Mouse (Mus musculus) midbrain, embryonic 11.5 days (tissue): ENCODE data around the gene Gm5617. TPM values are rescaled to one million over a fixed set of nuclear protein-coding genes. Genes with fewer than 3 reads are reported as not detected.

Source experiments
- ATAC-seq: fragments of 200-750 bp; cut with Nextera tagmentation; 2 replicates; pipeline ENCODE4 v1.8.0; 2017; ENCODE audit warnings: moderate TSS enrichment, moderate library complexity; ENCODE audit not compliant: low FRiP score
- DNase-seq: peaks from one replicate; pipeline ENCODE4 v3.0.0; 2015; ENCODE audit warnings: low spot score; ENCODE audit errors: missing footprints
- H3K27ac ChIP-seq: fragments of 300-500 bp; sonication (generic); 2 replicates; pipeline ENCODE4 v1.5.1; 2014; ENCODE audit warnings: low read depth, low read length
- H3K27me3 ChIP-seq: fragments of 300-500 bp; sonication (generic); 2 replicates; pipeline ENCODE4 v1.6.1; 2014; ENCODE audit warnings: mild to moderate bottlenecking, low read length, moderate library complexity, mixed read lengths; ENCODE audit not compliant: control insufficient read depth, insufficient read depth
- H3K36me3 ChIP-seq: fragments of 300-500 bp; sonication (generic); 2 replicates; pipeline ENCODE4 v1.6.1; 2014; ENCODE audit warnings: mild to moderate bottlenecking, low read length, moderate library complexity, mixed read lengths; ENCODE audit not compliant: control insufficient read depth, insufficient read depth
- H3K4me1 ChIP-seq: fragments of 300-500 bp; sonication (generic); 2 replicates; pipeline ENCODE4 v1.6.1; 2014; ENCODE audit warnings: low read length; ENCODE audit not compliant: control insufficient read depth, insufficient read depth
- H3K4me2 ChIP-seq: fragments of 300-500 bp; sonication (generic); 2 replicates; pipeline ENCODE4 v1.6.1; 2014; ENCODE audit warnings: mild to moderate bottlenecking, moderate library complexity
- H3K4me3 ChIP-seq: fragments of 300-500 bp; sonication (generic); 2 replicates; pipeline ENCODE4 v1.5.1; 2014; ENCODE audit warnings: low read depth, low read length
- H3K9ac ChIP-seq: fragments of 300-500 bp; sonication (generic); 2 replicates; pipeline ENCODE4 v1.6.1; 2014; ENCODE audit warnings: low read length
- H3K9me3 ChIP-seq: fragments of 300-500 bp; sonication (generic); 2 replicates; pipeline ENCODE4 v1.6.1; 2016; ENCODE audit warnings: low read length; ENCODE audit not compliant: control insufficient read depth
- WGBS: fragments of 180-500 bp; shearing (Covaris S2); extraction: QIAGEN DNeasy Blood & Tissue Kit; methylation state at CpG from one replicate; pipeline ENCODE4 v1.1.7; 2014; 5-methylcytosine and 5-hydroxymethylcytosine counted together
- polyA plus RNA-seq: library from polyadenylated mRNA; unstranded; fragments of >200 nt; fragmentation: Nextera tagmentation; extraction: Ambion mirVana; gene quantifications from 2 replicates; pipeline ENCODE4 v1.2.1, GENCODE M21; 2014

Gene Gm5617
- polyA plus RNA-seq, result 40.1 and 40.6 TPM in 2 replicates

- Histone ChIP-seq H3K4me2 (peak within 1 kb of the TSS; percentile 81), H3K27ac (peak within 1 kb of the TSS; percentile 75), H3K9ac (peak within 1 kb of the TSS; percentile 91), H3K9me3 (no peaks in the 10 kb centered on the region), H3K4me3 (peak within 1 kb of the TSS; percentile 87), H3K36me3 (peaks cover 16% of the 10 kb centered on the region), H3K4me1 (peaks cover 13% of the 10 kb centered on the region), H3K27me3 (no peaks in the 10 kb centered on the region)
- ATAC-seq, result peak; percentile 100
- WGBS, result under 1% methylated on average over 70 of the region's 72 CpGs
- DNase-seq, result peak; percentile 100
Observed at GRCm38 (mm10) chr9:48494817-48495547, at the start of gene Gm5617, which contains the start of gene Rbm7. Gm5617 (plus strand) TSS chr9:48495442. Rbm7 (minus strand) TSS chr9:48495299.

GRCm38 (mm10) chr9:48447783-48448209 is 47.4 kb upstream of the Gm5617 start:
- Histone ChIP-seq H3K36me3 (no peaks in the 10 kb centered on the region), H3K4me3 (no peak overlapping the region), H3K27ac (no peak overlapping the region), H3K27me3 (no peaks in the 10 kb centered on the region), H3K4me2 (no peak overlapping the region), H3K9ac (no peak overlapping the region), H3K4me1 (no peaks in the 10 kb centered on the region), H3K9me3 (no peaks in the 10 kb centered on the region)
- 45% methylated on average over 5 of the region's 5 CpGs for WGBS
- DNase-seq (peak; percentile 89), ATAC-seq (no peak)

- ATAC-seq, result no peak
- no peaks in the 10 kb centered on the region for H3K4me1 ChIP-seq
- H3K27me3 ChIP-seq, result no peaks in the 10 kb centered on the region
- H3K36me3 ChIP-seq, result no peaks in the 10 kb centered on the region
- no peak overlapping the region for H3K4me3 ChIP-seq
- no peak overlapping the region for H3K4me2 ChIP-seq
- no peak overlapping the region for H3K9ac ChIP-seq
- H3K27ac ChIP-seq, result no peak overlapping the region
- no peaks in the 10 kb centered on the region for H3K9me3 ChIP-seq
- DNase-seq, result no peak
- WGBS, result 93% methylated on average over 17 of the region's 17 CpGs
Observed at GRCm38 (mm10) chr9:48450066-48450465, 45.2 kb upstream of the Gm5617 start.

GRCm38 (mm10) chr9:48455961-48456360 is 39.3 kb upstream of the Gm5617 start:
- Histone ChIP-seq H3K9me3 (no peaks in the 10 kb centered on the region), H3K27me3 (no peaks in the 10 kb centered on the region)
- no peak for DNase-seq

GRCm38 (mm10) chr9:48458879-48459278 is 36.4 kb upstream of the Gm5617 start:
- H3K9me3 ChIP-seq, result no peaks in the 10 kb centered on the region
- no peak overlapping the region for H3K4me2 ChIP-seq
- no peak overlapping the region for H3K4me3 ChIP-seq
- DNase-seq (no peak), ATAC-seq (no peak)
- no peaks in the 10 kb centered on the region for H3K27me3 ChIP-seq
- H3K4me1 ChIP-seq, result no peaks in the 10 kb centered on the region
- no peak overlapping the region for H3K9ac ChIP-seq
- no peak overlapping the region for H3K27ac ChIP-seq
- WGBS, result 69% methylated on average over 3 of the region's 3 CpGs
- H3K36me3 ChIP-seq, result no peaks in the 10 kb centered on the region

More at GRCm38 (mm10) chr9:48455961-48456360, 39.3 kb upstream of the Gm5617 start:
- ATAC-seq, result no peak
- H3K4me1 ChIP-seq, result no peaks in the 10 kb centered on the region
- WGBS, result 95% methylated on average over 3 of the region's 3 CpGs
- H3K9ac ChIP-seq, result no peak overlapping the region
- H3K4me2 ChIP-seq, result no peak overlapping the region
- H3K4me3 ChIP-seq, result no peak overlapping the region
- no peaks in the 10 kb centered on the region for H3K36me3 ChIP-seq
- no peak overlapping the region for H3K27ac ChIP-seq

- 87% methylated on average over 5 of the region's 5 CpGs for WGBS
- ATAC-seq, result no peak
- H3K9ac ChIP-seq, result no peak overlapping the region
- no peaks in the 10 kb centered on the region for H3K9me3 ChIP-seq
- H3K4me1 ChIP-seq, result no peaks in the 10 kb centered on the region
- no peak overlapping the region for H3K4me3 ChIP-seq
- no peaks in the 10 kb centered on the region for H3K27me3 ChIP-seq
- H3K27ac ChIP-seq, result no peak overlapping the region
- no peak overlapping the region for H3K4me2 ChIP-seq
- DNase-seq, result no peak
- H3K36me3 ChIP-seq, result no peaks in the 10 kb centered on the region
Observed at GRCm38 (mm10) chr9:48459391-48459790, 35.9 kb upstream of the Gm5617 start.

- Histone ChIP-seq H3K4me2 (no peak overlapping the region), H3K36me3 (no peaks in the 10 kb centered on the region), H3K27ac (no peak overlapping the region), H3K4me1 (no peaks in the 10 kb centered on the region), H3K9me3 (no peaks in the 10 kb centered on the region), H3K9ac (no peak overlapping the region), H3K27me3 (no peaks in the 10 kb centered on the region), H3K4me3 (no peak overlapping the region)
- ATAC-seq (no peak), DNase-seq (no peak)
- 90% methylated on average over 8 of the region's 8 CpGs for WGBS
Observed at GRCm38 (mm10) chr9:48460720-48461119, 34.5 kb upstream of the Gm5617 start.

- Histone ChIP-seq H3K9me3 (no peaks in the 10 kb centered on the region), H3K27me3 (no peaks in the 10 kb centered on the region), H3K4me2 (no peak overlapping the region), H3K4me3 (no peak overlapping the region), H3K9ac (no peak overlapping the region), H3K36me3 (no peaks in the 10 kb centered on the region), H3K4me1 (no peaks in the 10 kb centered on the region), H3K27ac (no peak overlapping the region)
- no peak for DNase-seq
- no peak for ATAC-seq
- 97% methylated on average over 3 of the region's 3 CpGs for WGBS
Observed at GRCm38 (mm10) chr9:48461545-48461944, 33.7 kb upstream of the Gm5617 start.

- 95% methylated on average over 3 of the region's 3 CpGs for WGBS
- Histone ChIP-seq H3K4me2 (no peak overlapping the region), H3K27me3 (no peaks in the 10 kb centered on the region), H3K4me1 (no peaks in the 10 kb centered on the region), H3K4me3 (no peak overlapping the region), H3K36me3 (no peaks in the 10 kb centered on the region), H3K9me3 (no peaks in the 10 kb centered on the region), H3K27ac (no peak overlapping the region), H3K9ac (no peak overlapping the region)
- no peak for DNase-seq
- ATAC-seq, result no peak
Observed at GRCm38 (mm10) chr9:48465671-48466070, 29.6 kb upstream of the Gm5617 start.
